Mouse (Mus musculus): ENCODE measurements around the gene Timm23.

Gene Timm23

DNA sequence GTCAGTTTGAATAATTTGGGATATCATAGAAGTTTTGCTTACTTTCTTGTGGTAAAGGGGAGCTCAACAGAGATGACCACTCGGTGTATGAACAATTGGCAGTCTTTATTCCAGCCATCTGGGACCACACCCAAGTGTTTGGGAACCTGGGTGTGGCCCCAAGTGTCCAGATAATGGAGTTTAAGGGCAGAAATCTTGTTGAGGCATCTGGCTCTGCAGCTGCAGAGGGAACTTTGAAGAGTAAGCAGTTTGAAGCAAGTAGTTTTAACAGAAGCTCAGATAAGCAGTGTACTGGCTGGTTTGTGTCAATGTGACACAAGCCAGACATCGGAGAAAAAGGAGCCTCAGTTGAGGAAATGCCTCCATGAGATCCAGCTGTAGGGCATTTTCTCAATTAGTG, 67.4 kb downstream of the Timm23 start:
- DNase-seq (ENCODE audit: low read depth, low spot score): no peak

DNA sequence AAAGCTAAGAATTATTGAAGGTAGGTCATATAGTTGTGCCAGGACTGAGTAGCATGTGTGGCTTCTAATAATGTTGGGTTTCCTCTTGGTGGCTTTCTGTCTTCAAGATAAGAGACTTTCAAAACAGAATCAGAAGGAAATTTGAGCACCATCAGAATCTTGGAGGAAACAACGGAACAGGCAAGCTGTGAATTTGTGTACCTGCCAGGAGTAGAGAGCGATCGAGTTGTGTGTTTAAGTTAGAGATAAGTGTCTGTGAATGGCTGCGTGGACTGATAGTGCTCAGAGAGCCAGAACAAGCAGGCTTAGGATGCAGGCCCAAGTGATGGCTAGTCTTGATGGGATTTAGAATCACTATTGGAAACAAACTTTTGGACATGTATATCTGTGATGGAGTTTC, 69.9 kb downstream of the Timm23 start:
- DNase-seq (ENCODE audit: low read depth, low spot score): no peak
